Mouse (Mus musculus) mouse embryonic stem cell (cell line): Measurements from ENCODE around the gene Car2.

Experiments
- in situ Hi-C, 2 experiments: fragments of 300-500 bp; cut with MboI; formaldehyde crosslinking; loops; 1 replicate in 1 of 2; 3 replicates in 1 of 2; pipeline ENCODE4 v1.14.3; 2019 to 2020; ENCODE audit warnings: low sequenced_read_pairs in 2 of 2, low pct_unique_long_range_greater_than_20kb in 1 of 2, mixed read lengths in 1 of 2; ENCODE audit not compliant: unreplicated experiment in 1 of 2

Gene Car2

GRCm38 (mm10) chr3:14886102-14887098, at the start of gene Car2:
TSS of gene Car2 (plus strand) at chr3:14886273.
- in situ Hi-C loops, result loop anchor here in 1 of 2 experiments (10.0 kb wide), 1 partner anchor 118 kb away; no protein-coding TSS in a partner anchor

- in situ Hi-C loops, result no loop called here
Measured at GRCm38 (mm10) chr3:14838936-14839335, 47.1 kb upstream of the Car2 start.

GRCm38 (mm10) chr3:14839466-14840118, 46.5 kb upstream of the Car2 start:
- in situ Hi-C loops, result no loop called here

- in situ Hi-C loops, result no loop called here
Measured at GRCm38 (mm10) chr3:14848587-14849254, 37.4 kb upstream of the Car2 start.

DNA sequence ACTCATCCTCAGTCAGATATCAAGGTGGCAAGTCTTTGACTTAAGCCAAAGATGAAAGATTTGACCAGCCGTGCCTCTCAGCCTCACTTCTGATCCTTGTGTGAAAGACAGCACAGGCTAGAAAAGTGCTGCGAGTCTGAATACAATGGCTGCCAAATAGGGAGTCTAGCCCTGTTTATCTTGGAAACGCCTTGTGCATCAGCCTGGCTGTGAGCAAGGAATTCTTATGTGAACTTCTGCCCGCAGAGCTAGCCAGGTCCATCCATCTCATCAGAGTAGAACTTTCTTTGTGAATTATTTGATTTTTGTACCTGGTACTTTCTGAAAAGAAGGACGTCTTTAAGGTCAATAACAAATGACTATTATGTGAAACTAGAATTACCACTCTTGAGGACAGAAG, 32.1 kb upstream of the Car2 start:
- in situ Hi-C loops, result no loop called here

DNA sequence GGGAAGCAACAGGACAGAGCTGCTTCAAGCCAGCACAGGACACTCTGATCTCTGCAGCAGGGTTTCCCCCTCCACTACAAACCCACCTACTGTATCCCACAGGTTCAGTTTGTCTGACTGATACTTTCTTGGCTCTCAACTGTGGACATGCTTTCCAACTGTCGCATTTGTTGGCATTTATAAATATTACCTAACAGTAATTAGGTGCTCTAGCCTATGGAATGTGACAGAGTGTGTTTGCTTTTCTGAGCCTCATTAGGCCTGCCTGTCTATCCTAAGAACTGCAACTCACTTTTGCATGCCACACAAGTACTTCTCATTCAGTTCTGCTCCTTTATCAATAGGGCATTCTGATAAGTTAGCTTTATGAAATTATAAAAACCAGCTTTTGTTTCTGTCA, 31.6 kb upstream of the Car2 start:
- in situ Hi-C loops, result no loop called here

DNA sequence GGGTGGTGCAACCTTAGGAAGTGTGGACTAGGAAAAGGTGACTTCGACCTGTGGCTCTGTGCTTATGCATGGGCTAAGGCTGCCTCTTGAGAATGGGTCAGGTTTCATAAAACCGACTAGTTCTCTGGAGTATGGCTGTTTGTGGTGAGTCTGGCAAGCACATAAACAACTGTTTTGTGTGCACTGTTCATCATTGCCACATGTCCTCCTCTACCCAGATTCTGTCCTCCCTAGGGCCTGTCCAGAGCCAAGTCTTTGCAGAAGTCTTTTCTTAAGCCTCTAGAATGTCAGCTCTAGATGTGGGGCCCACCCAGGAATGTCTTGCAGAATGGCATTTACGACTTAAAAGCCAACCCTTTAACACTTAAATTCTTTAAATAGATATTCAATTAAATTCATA, 28.2 kb upstream of the Car2 start:
- in situ Hi-C loops, result no loop called here

DNA sequence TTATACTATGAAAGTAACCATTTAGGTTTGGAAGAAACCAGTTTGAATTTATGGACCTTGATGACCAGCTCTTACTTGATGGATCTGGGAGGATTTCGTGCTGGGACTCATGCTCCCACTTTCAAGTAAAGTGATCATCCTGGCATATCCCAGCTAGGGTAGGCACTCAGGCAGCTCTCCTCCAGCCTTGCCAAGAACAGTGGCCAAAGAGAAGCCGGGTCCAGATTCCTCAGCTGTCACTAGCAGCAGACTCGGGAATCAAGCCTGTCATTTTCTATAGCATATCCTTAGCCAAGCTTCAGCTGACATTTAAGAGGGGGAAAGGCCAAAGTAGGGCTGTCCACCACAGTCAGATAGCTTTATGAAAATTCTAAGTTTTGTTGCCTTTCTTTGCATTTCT, 25.8 kb upstream of the Car2 start:
- in situ Hi-C loops, result loop anchor here in 1 of 2 experiments (10.0 kb wide), 1 partner anchor 185 kb away; no protein-coding TSS in a partner anchor

GRCm38 (mm10) chr3:14861165-14861564, 24.9 kb upstream of the Car2 start:
- in situ Hi-C loops, result loop anchor here in 1 of 2 experiments (10.0 kb wide), 1 partner anchor 186 kb away; no protein-coding TSS in a partner anchor

DNA sequence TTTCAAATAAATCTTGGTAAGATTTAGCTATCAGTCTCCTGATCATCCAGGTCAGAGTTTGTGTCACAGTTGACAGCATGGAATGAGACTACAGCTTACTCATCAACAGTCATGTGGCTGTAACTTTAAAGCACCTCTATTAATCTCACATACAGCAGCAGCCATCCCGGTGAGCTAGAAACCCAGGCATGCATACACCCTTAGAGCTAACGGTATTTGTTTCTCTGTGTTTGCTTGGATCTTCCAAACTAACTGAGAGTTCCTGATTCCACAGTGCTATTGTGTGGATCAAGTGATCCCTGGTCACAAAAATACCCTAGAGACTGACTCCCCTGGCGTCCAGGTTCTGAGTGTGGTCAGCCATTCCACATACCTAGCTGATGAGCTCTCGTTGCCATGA, 24.3 kb upstream of the Car2 start:
- in situ Hi-C loops, result loop anchor here in 1 of 2 experiments (10.0 kb wide), 1 partner anchor 187 kb away; no protein-coding TSS in a partner anchor

GRCm38 (mm10) chr3:14862654-14863021, 23.4 kb upstream of the Car2 start:
- in situ Hi-C loops, result loop anchor here in 1 of 2 experiments (10.0 kb wide), 1 partner anchor 188 kb away; no protein-coding TSS in a partner anchor

- in situ Hi-C loops, result loop anchor here in 1 of 2 experiments (10.0 kb wide), 1 partner anchor 188 kb away; no protein-coding TSS in a partner anchor
Measured at GRCm38 (mm10) chr3:14863022-14863711, 22.9 kb upstream of the Car2 start, which contains the start of gene Car3. TSS of gene Car3 (plus strand) at chr3:14863512.

GRCm38 (mm10) chr3:14863922-14864321, 22.2 kb upstream of the Car2 start:
- in situ Hi-C loops, result loop anchor here in 1 of 2 experiments (10.0 kb wide), 1 partner anchor 189 kb away; no protein-coding TSS in a partner anchor

DNA sequence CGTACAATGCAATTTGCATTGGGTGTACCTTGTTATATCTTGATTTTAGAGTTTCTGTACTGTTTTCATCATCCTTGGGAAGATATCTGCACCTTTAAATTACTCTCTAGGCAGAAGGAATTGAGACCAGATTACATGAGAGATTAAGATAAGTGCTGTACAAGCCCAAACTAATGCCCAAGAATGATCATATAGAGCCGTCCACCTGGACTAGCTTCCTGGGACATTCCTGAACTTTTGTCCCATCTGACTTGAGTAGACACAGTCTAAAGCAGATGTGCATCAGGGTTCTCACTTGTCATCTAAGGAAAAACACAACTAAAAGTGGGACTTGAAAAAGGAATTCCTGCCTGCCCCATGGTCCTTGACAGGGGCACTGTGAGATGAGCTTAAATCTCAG, 20.1 kb upstream of the Car2 start:
- in situ Hi-C loops, result loop anchor here in 1 of 2 experiments (10.0 kb wide), 1 partner anchor 191 kb away; no protein-coding TSS in a partner anchor

- in situ Hi-C loops, result loop anchor here (5.0 to 10.0 kb wide), 3 partner anchors 195 to 328 kb away; no protein-coding TSS in a partner anchor
Measured at GRCm38 (mm10) chr3:14869779-14870178, 16.3 kb upstream of the Car2 start.

DNA sequence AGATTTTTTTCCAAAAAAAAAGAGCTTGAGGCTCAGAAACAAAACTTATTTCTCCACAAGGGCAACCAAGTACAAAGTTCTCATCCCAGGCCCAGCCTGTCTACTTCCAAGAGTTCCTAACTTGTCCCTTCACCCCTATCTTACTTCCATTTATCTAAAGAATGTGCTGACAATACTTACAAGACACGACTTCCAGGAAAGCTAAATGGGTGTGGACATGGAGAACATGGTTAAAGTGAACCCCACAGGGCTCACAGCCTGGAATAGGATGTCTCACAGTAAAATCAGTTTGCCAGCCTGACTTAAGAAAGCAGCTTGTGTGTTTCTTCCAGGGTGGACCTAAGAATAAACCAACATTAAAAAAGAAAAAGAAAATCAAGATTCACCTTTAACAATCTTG, 15.5 kb upstream of the Car2 start:
- in situ Hi-C loops, result loop anchor here (5.0 to 10.0 kb wide), 2 partner anchors 324 to 327 kb away; no protein-coding TSS in a partner anchor

GRCm38 (mm10) chr3:14871386-14871785, 14.7 kb upstream of the Car2 start:
- in situ Hi-C loops, result loop anchor here (5.0 to 10.0 kb wide), 2 partner anchors 323 to 326 kb away; no protein-coding TSS in a partner anchor
